Mouse (Mus musculus): ENCODE data around the gene Fbxo36. TPM values are rescaled to one million over a fixed set of nuclear protein-coding genes. Genes with fewer than 3 reads are reported as not detected.

The Fbxo36 gene
- polyA plus RNA-seq, 1 experiment from 2014 or later = 13.0 TPM

- Histone ChIP-seq H3K27ac (ENCODE audit: low read depth, low read length) (peak overlapping the region; percentile 56), H3K9me3 (ENCODE audit: control insufficient read depth, low read length) (no peaks in the 10 kb centered on the region), H3K4me3 (ENCODE audit: low read depth, low read length) (no peak overlapping the region), H3K4me1 (replicated peaks; ENCODE audit: control insufficient read depth, insufficient read depth, low read length) (no peaks in the 10 kb centered on the region), H3K36me3 (ENCODE audit: control insufficient read depth, insufficient read depth, low read length) (no peaks in the 10 kb centered on the region), H3K4me2 (replicated peaks; ENCODE audit: low read depth, low read length) (no peak overlapping the region; the same call in 1 of the 2 replicates), H3K9ac (ENCODE audit: low read depth, low read length) (no peak overlapping the region), H3K27me3 (ENCODE audit: control insufficient read depth, insufficient read depth, low read length) (no peaks in the 10 kb centered on the region)
- WGBS = 17% methylated on average over 7 of the region's 7 CpGs
- peak; percentile 69 for DNase-seq (ENCODE audit: low spot score)
- peak; percentile 91 for ATAC-seq (ENCODE audit: low FRiP score)
Measured at GRCm38 (mm10) chr1:84890005-84890393, 50.4 kb downstream of the Fbxo36 start.

- peak; percentile 30 for ATAC-seq (ENCODE audit: low FRiP score)
- no peaks in the 10 kb centered on the region for H3K4me1 ChIP-seq (replicated peaks; ENCODE audit: control insufficient read depth, insufficient read depth, low read length)
- no peaks in the 10 kb centered on the region for H3K36me3 ChIP-seq (ENCODE audit: control insufficient read depth, insufficient read depth, low read length)
- no peak overlapping the region for H3K9ac ChIP-seq (ENCODE audit: low read depth, low read length)
- H3K27ac ChIP-seq (ENCODE audit: low read depth, low read length) = 0 out of 2 replicates have a peak overlapping the region, but pooled peaks have one; percentile 56
- H3K4me3 ChIP-seq (ENCODE audit: low read depth, low read length) = no peak overlapping the region
- no peak overlapping the region for H3K4me2 ChIP-seq (replicated peaks; ENCODE audit: low read depth, low read length)
- DNase-seq (ENCODE audit: low spot score) = peak; percentile 12
- WGBS = 79% methylated on average over 7 of the region's 7 CpGs
- H3K9me3 ChIP-seq (ENCODE audit: control insufficient read depth, low read length) = no peaks in the 10 kb centered on the region
- no peaks in the 10 kb centered on the region for H3K27me3 ChIP-seq (ENCODE audit: control insufficient read depth, insufficient read depth, low read length)
Measured at GRCm38 (mm10) chr1:84890503-84890902, 50.9 kb downstream of the Fbxo36 start.

- Histone ChIP-seq H3K4me2 (replicated peaks; ENCODE audit: low read depth, low read length) (no peak overlapping the region), H3K27ac (ENCODE audit: low read depth, low read length) (no peak overlapping the region), H3K4me3 (ENCODE audit: low read depth, low read length) (no peak overlapping the region), H3K9me3 (ENCODE audit: control insufficient read depth, low read length) (no peaks in the 10 kb centered on the region), H3K36me3 (ENCODE audit: control insufficient read depth, insufficient read depth, low read length) (no peaks in the 10 kb centered on the region), H3K9ac (ENCODE audit: low read depth, low read length) (no peak overlapping the region), H3K4me1 (replicated peaks; ENCODE audit: control insufficient read depth, insufficient read depth, low read length) (no peaks in the 10 kb centered on the region), H3K27me3 (ENCODE audit: control insufficient read depth, insufficient read depth, low read length) (no peaks in the 10 kb centered on the region)
- no peak for ATAC-seq (ENCODE audit: low FRiP score)
- no peak for DNase-seq (ENCODE audit: low spot score)
- 91% methylated on average over 6 of the region's 9 CpGs for WGBS
Measured at GRCm38 (mm10) chr1:84891746-84892145, 52.1 kb downstream of the Fbxo36 start.

GRCm38 (mm10) chr1:84897364-84897763, 57.7 kb downstream of the Fbxo36 start:
- ATAC-seq (ENCODE audit: low FRiP score) (no peak), DNase-seq (ENCODE audit: low spot score) (no peak)
- H3K4me3 ChIP-seq (ENCODE audit: low read depth, low read length) = no peak overlapping the region
- no peaks in the 10 kb centered on the region for H3K4me1 ChIP-seq (replicated peaks; ENCODE audit: control insufficient read depth, insufficient read depth, low read length)
- H3K9ac ChIP-seq (ENCODE audit: low read depth, low read length) = no peak overlapping the region
- WGBS = 80% methylated on average over 6 of the region's 6 CpGs
- H3K27ac ChIP-seq (ENCODE audit: low read depth, low read length) = no peak overlapping the region
- H3K9me3 ChIP-seq (ENCODE audit: control insufficient read depth, low read length) = no peaks in the 10 kb centered on the region
- H3K4me2 ChIP-seq (replicated peaks; ENCODE audit: low read depth, low read length) = no peak overlapping the region
- no peaks in the 10 kb centered on the region for H3K27me3 ChIP-seq (ENCODE audit: control insufficient read depth, insufficient read depth, low read length)
- no peaks in the 10 kb centered on the region for H3K36me3 ChIP-seq (ENCODE audit: control insufficient read depth, insufficient read depth, low read length)

GRCm38 (mm10) chr1:84899156-84899555, 59.5 kb downstream of the Fbxo36 start:
- H3K36me3 ChIP-seq (ENCODE audit: control insufficient read depth, insufficient read depth, low read length) = no peaks in the 10 kb centered on the region
- H3K9ac ChIP-seq (ENCODE audit: low read depth, low read length) = no peak overlapping the region
- H3K27me3 ChIP-seq (ENCODE audit: control insufficient read depth, insufficient read depth, low read length) = no peaks in the 10 kb centered on the region
- ATAC-seq (ENCODE audit: low FRiP score) (no peak), DNase-seq (ENCODE audit: low spot score) (no peak)
- no peak overlapping the region for H3K4me3 ChIP-seq (ENCODE audit: low read depth, low read length)
- WGBS = 89% methylated on average over 6 of the region's 6 CpGs
- no peaks in the 10 kb centered on the region for H3K9me3 ChIP-seq (ENCODE audit: control insufficient read depth, low read length)
- no peak overlapping the region for H3K4me2 ChIP-seq (replicated peaks; ENCODE audit: low read depth, low read length)
- H3K27ac ChIP-seq (ENCODE audit: low read depth, low read length) = no peak overlapping the region
- H3K4me1 ChIP-seq (replicated peaks; ENCODE audit: control insufficient read depth, insufficient read depth, low read length) = no peaks in the 10 kb centered on the region

- WGBS = 97% methylated on average over 2 of the region's 2 CpGs
- H3K27ac ChIP-seq (ENCODE audit: low read depth, low read length) = no peak overlapping the region
- no peak for ATAC-seq (ENCODE audit: low FRiP score)
- H3K9me3 ChIP-seq (ENCODE audit: control insufficient read depth, low read length) = no peaks in the 10 kb centered on the region
- DNase-seq (ENCODE audit: low spot score) = no peak
- no peak overlapping the region for H3K4me3 ChIP-seq (ENCODE audit: low read depth, low read length)
- no peak overlapping the region for H3K9ac ChIP-seq (ENCODE audit: low read depth, low read length)
- no peaks in the 10 kb centered on the region for H3K36me3 ChIP-seq (ENCODE audit: control insufficient read depth, insufficient read depth, low read length)
- H3K4me2 ChIP-seq (replicated peaks; ENCODE audit: low read depth, low read length) = no peak overlapping the region
- no peaks in the 10 kb centered on the region for H3K27me3 ChIP-seq (ENCODE audit: control insufficient read depth, insufficient read depth, low read length)
- no peaks in the 10 kb centered on the region for H3K4me1 ChIP-seq (replicated peaks; ENCODE audit: control insufficient read depth, insufficient read depth, low read length)
Measured at GRCm38 (mm10) chr1:84904467-84904866, 64.8 kb downstream of the Fbxo36 start.

- peak; percentile 49 for DNase-seq (ENCODE audit: low spot score)
- Histone ChIP-seq H3K9me3 (ENCODE audit: control insufficient read depth, low read length) (no peaks in the 10 kb centered on the region), H3K27ac (ENCODE audit: low read depth, low read length) (no peak overlapping the region), H3K27me3 (ENCODE audit: control insufficient read depth, insufficient read depth, low read length) (no peaks in the 10 kb centered on the region), H3K9ac (ENCODE audit: low read depth, low read length) (no peak overlapping the region), H3K4me1 (replicated peaks; ENCODE audit: control insufficient read depth, insufficient read depth, low read length) (peaks cover 2% of the 10 kb centered on the region; the same call in 1 of the 2 replicates), H3K4me2 (replicated peaks; ENCODE audit: low read depth, low read length) (no peak overlapping the region), H3K4me3 (ENCODE audit: low read depth, low read length) (no peak overlapping the region), H3K36me3 (ENCODE audit: control insufficient read depth, insufficient read depth, low read length) (no peaks in the 10 kb centered on the region)
- WGBS = 60% methylated on average over 8 of the region's 8 CpGs
- peak; percentile 67; the same call in 1 of the 2 replicates for ATAC-seq (ENCODE audit: low FRiP score)
Measured at GRCm38 (mm10) chr1:84910177-84910804, 70.7 kb downstream of the Fbxo36 start.

- no peaks in the 10 kb centered on the region for H3K36me3 ChIP-seq (ENCODE audit: control insufficient read depth, insufficient read depth, low read length)
- 97% methylated on average over 11 of the region's 11 CpGs for WGBS
- ATAC-seq (ENCODE audit: low FRiP score) (no peak), DNase-seq (ENCODE audit: low spot score) (no peak)
- H3K4me2 ChIP-seq (replicated peaks; ENCODE audit: low read depth, low read length) = no peak overlapping the region
- H3K9me3 ChIP-seq (ENCODE audit: control insufficient read depth, low read length) = no peaks in the 10 kb centered on the region
- no peak overlapping the region for H3K27ac ChIP-seq (ENCODE audit: low read depth, low read length)
- peaks cover 2% of the 10 kb centered on the region; the same call in 1 of the 2 replicates for H3K4me1 ChIP-seq (replicated peaks; ENCODE audit: control insufficient read depth, insufficient read depth, low read length)
- H3K9ac ChIP-seq (ENCODE audit: low read depth, low read length) = no peak overlapping the region
- H3K4me3 ChIP-seq (ENCODE audit: low read depth, low read length) = no peak overlapping the region
- no peaks in the 10 kb centered on the region for H3K27me3 ChIP-seq (ENCODE audit: control insufficient read depth, insufficient read depth, low read length)
Measured at GRCm38 (mm10) chr1:84912571-84912970, 72.9 kb downstream of the Fbxo36 start.

GRCm38 (mm10) chr1:84915010-84915409, 75.4 kb downstream of the Fbxo36 start:
- DNase-seq (ENCODE audit: low spot score) = no peak
- H3K36me3 ChIP-seq (ENCODE audit: control insufficient read depth, insufficient read depth, low read length) = no peaks in the 10 kb centered on the region

More at GRCm38 (mm10) chr1:84915010-84915409, 75.4 kb downstream of the Fbxo36 start:
- Histone ChIP-seq H3K4me1 (replicated peaks; ENCODE audit: control insufficient read depth, insufficient read depth, low read length) (peaks cover 2% of the 10 kb centered on the region; the same call in 1 of the 2 replicates), H3K27me3 (ENCODE audit: control insufficient read depth, insufficient read depth, low read length) (no peaks in the 10 kb centered on the region), H3K9ac (ENCODE audit: low read depth, low read length) (no peak overlapping the region), H3K4me3 (ENCODE audit: low read depth, low read length) (no peak overlapping the region), H3K9me3 (ENCODE audit: control insufficient read depth, low read length) (no peaks in the 10 kb centered on the region), H3K4me2 (replicated peaks; ENCODE audit: low read depth, low read length) (no peak overlapping the region), H3K27ac (ENCODE audit: low read depth, low read length) (no peak overlapping the region)
- WGBS = 93% methylated on average over 4 of the region's 4 CpGs
- ATAC-seq (ENCODE audit: low FRiP score) = no peak

Measured in hindbrain, embryonic 11.5 days (tissue).